Mouse (Mus musculus) gastrocnemius, postnatal 25 days (tissue): ENCODE measurements around the gene Fam172a. TPM values are rescaled to one million over a fixed set of nuclear protein-coding genes. Genes with fewer than 3 reads are reported as not detected.

ENCODE experiments used
- DNase-seq: peaks from one replicate; pipeline ENCODE4 v3.0.0; 2022
- total RNA-seq, 2 experiments: library from RNA; stranded (reverse); gene quantifications; 1 replicate in 1 of 2; 2 replicates in 1 of 2; pipeline ENCODE4 v1.2.3; 2021

Gene Fam172a
- total RNA-seq, 2 experiments from 2014 or later = 6.4 to 7.8 TPM

DNA sequence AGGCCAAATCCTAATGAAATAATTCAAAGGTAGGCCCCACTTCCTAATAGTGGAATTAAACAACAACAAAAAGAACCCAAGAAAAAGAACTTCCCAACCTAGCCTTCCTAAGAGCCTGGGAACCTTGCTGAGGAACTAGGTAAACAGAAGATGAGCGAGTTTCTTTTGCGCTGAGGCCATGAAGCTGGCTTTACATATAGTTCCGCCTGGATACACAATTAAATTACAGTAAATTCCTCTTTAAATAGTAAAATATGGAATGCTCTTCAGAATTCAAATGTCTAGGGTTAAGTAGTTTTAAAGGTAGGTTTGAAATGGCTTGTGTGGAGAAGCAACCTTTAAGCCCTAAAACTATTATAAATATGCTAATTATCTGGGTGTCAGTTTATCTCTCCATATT lies 478.4 kb downstream of the Fam172a start:
- DNase-seq = no peak

DNA sequence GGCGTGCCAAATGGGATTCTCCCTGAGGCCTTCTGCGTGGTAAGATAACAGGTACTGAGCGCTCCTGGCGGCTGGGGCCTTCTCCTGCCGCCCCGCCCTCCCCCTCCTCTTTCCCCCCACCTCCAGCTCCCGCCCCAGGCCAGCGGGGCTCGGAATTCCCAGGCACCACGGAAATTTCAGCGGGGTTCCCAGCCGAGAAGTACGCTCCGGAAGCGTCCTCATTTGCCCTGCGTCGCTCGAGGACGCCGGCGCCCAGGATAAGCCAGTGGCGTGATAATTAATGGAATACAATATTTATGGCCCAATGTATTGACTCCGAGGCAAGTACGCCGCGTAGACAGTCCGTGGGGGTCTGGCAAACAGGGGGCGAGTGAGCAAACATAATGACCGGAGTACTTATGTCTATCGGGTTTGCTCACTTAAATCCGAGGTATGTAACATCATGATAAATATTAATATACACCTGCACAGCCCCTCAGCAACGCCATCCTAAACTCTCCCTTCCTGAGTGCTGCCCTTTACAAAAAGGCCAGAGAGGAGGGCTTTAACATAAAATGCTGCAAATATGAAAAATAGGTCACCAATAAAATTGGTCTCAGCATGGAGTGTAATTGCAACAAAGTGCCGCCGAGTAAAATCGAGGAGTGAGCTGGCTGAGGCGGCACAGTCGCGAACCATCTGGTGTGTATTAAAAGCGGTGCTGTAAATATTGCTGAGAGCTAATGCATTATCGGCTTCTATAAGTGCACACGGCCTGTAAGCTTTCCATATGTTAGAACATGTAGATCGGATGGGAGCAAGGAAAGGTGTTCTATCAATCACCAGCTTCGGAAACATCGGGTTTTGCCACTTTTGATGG lies 479.5 kb downstream of the Fam172a start:
- no peak for DNase-seq

DNA sequence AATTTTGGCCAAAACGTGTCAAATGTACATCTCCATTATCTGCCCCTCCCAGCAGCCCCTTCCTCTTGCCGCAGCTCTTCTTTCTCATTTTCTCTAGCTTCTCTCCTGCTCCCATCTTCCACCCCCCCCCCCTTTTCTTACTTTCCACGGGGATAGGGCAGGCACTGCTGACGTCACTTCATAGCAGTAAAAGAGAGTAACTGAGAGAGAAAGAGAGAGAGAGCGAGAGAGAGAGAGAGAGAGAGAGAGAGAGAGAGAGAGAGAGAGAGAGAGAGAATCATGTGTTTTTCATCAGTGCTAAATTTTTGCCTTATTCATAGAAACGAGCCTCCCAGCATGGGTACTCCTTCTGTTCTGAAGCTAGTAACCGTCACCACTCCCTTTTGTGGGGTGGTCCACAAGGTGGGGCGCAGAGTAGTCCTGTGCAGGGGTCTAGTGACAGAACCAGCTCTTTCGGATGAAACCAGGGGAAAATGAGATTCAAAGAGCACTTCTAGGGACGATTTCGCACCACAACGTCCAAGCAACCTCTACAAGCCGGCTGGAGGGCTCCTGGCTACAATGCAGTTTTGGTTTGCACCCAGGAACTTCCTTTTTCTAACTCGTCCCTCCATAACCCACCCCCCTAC lies 480.2 kb downstream of the Fam172a start:
- no peak for DNase-seq

DNA sequence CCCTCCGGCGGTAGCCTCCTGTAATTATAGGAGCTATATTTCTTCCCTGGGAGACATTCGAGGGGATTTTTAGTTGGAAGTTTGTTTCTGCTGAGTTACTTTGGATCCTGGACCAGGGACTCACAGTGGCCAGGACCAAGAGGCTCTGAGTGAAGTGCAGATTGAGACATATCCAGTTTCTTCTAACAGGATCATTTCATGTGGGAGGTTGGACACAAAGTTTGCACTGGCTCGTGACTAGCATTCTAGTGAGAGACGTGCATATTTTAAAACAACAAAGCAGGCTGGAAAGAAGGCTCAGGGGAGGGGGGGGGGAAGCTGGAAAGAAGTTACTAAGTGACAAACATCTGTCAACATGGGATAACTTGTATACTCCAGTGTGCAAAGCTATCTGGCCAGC lies 481.2 kb downstream of the Fam172a start:
- DNase-seq = no peak

DNA sequence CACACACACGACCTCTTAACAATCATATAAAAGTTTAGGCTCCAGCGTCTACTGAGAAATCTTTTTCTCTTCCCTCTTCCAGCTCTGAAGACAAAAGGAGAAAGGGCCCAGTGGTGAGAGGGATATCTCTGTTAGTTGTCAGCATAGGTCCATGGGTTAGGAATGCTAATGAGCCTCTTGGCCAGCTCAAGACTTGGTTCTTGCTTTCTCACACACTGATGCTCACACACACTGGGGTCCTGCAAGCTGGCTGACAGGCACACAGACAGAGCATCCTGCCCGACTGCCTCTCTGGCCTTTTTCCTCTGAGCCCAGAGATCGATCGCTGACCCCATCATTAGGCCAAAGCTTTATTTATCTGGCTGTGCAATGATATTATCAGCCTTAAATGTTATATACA lies 482.2 kb downstream of the Fam172a start:
- no peak for DNase-seq

DNA sequence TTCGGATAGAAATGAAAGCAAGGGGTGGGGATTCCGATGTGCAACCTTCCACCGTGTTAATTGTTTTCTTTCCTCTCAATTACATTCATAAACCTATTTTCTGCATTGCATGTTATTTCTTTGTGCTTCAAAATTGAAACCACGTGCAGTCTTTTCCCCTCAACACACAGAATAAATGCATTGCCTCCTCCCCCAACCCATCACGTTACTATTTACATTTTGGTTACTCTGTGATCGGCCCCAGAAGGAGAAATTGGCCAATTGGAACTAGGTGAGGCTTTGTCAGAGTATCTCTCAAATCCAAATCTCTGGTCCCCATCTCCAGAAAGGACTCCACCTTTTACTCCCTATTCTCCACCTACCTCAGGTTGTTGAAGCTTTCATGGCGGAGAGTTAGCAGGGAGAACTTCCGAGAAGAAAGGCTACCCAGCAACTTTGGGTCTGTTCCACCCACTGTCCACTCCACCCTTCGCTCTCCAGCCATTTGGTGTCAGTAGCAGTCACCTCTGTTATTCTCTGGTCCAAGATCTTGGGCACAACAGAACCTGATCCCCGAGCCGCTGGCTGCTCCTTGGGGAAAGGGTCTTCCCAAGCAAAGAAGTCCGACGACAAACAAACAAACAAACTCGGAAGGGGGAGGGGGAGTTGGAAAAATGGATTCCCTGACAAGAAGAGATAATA lies 483.1 kb downstream of the Fam172a start:
- no peak for DNase-seq

DNA sequence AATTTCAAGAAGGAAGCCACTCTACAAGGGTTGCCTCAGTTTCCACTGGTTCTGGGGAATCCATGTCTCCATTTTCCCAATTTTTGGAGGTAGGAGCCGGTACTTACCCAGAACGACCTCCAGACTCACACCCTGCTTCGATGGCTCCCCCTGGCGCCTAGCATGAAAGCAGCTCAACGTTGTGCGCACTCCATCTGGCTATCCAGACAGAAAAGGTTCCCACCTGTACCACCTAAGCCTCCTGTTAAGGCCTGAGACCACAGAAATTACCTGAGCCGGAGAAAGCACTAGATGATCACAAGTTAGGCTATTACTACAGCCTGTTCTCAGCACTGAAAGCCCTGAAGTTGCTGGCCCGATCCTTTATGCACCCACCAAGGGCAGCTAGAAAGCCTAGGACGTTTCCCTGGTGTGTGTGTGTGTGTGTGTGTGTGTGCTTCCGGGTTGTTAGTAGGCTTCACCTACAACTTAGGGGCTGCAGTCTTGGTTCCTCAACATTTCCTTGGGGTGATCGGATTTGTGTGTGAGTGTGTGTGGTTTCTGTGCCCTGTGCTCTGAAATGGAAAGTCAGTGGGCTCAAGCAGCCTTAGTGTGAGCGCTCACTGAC lies 484.6 kb downstream of the Fam172a start:
- no peak for DNase-seq

DNA sequence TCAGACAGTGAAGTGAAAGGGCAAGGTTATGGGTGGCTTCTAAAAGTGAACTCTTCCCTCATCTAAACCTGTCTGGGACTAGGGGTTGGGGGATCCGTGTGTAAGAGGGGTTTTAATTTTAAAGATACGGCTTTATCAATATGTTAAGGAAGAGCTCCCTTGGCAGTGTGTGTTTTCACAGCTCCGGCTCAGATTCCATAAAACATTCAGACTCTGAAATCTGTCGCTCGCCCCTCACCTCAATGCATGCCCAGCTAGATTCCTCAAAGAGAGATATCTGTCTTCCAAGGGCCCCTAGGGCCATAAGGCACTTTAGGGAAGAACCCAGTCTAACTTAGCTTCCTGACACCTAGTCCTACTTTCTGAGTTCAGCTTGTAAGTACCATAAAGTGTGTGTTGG lies 486.0 kb downstream of the Fam172a start:
- DNase-seq = no peak

DNA sequence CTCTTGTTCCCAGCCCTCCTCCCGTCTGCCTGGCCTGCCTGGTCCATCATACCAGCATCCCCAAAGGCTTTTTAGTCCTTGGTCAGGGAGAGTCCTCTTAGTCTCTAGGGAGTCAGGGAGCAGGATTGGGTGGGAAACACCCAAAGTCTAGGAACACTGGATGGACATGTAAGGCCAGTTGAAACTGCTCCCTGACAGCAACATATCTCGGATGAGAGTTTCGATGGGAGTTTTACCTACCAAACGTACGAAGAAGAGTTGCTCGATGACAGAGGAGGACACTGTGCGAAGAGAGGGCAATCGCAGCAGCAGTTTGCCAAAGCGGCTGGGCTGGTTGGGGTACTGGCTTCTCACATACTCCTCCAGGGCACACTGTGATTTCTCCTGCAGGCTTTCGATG lies 487.8 kb downstream of the Fam172a start:
- DNase-seq = no peak

DNA sequence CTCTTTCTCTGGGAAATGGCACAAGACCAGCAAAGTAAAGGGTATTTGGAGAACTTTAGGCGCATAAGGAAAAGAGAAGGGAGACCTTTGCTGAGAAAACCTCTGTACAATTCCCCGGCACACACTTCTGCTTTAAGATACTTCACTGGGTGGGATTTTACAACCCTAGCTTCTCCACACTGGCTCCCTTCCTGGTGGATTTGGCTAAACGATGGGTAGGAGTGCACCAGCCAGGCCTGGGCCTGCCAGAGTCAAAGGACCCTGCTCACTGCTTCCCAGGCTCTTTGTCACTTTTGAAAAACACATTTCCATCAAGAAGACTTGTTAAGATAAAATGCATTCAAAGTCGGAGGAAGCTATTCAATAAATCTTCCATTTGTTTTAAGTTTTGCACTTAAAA lies 491.4 kb downstream of the Fam172a start:
- no peak for DNase-seq

DNA sequence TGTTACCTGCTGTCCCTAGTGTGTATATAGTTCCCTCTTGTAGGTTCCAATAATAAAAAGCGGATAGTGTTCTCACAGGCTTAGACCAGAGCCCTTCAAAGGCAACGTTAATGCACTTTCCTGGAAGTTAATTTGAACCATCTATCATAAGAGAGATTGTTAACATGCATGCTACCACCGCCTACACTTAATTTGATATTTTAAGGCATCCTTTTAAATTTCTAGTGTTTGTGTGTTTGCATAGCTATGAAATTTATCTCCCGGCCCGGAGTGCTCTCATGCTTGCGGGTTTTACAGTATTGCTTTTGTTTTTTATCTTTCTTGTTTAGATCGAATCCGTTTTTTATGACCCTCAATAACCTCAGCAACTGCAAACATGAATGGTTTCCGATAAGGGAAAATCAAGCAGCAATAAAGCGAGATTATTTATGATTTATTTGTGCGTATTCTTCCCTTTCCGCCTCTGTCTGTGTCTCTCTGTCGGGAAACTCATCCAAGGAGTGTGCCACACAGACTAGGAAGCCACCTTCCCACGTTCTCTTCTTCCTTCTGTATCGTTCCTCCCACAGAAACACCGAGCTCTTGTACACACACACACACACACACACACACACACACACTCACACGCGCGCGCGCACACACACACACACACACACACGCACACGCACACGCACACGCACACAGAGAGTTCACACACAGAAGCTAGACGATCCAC lies 492.5 kb downstream of the Fam172a start:
- DNase-seq = no peak

DNA sequence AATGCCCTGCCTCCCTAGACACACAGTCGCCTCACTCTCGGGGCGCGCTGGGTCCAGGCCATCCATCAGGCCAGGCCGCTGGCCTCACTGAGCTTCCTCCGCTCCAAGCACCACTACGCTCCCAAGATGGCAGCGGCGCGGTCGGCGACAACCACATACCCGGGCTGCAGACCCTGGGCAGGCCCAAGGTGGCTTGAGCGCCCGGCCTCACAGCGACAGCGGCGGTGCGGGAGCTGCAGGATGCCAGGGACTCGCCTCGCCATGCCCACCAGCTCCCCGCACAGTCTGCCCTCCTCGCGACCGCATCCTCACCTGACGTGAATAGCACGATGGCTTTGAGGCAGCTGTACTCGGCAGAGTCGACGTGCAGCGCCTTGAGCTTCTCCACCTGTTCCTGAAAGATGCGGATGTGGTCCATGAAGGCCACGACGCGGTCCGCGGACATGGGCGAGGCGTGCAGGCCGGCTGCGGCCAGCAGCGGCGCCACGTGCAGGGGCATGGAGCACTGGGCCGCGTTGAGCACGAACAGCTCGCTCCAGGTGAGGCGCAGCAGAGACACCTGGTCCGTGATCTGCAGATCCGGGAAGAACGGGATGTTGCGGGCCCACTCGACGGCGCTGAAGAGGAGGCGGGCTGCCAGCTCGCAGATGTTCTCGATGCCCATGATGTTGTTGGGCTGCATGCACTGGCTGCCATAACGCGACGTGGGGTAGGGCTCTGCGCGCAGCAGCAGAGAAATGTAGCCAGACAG lies 493.2 kb downstream of the Fam172a start:
- DNase-seq = no peak

DNA sequence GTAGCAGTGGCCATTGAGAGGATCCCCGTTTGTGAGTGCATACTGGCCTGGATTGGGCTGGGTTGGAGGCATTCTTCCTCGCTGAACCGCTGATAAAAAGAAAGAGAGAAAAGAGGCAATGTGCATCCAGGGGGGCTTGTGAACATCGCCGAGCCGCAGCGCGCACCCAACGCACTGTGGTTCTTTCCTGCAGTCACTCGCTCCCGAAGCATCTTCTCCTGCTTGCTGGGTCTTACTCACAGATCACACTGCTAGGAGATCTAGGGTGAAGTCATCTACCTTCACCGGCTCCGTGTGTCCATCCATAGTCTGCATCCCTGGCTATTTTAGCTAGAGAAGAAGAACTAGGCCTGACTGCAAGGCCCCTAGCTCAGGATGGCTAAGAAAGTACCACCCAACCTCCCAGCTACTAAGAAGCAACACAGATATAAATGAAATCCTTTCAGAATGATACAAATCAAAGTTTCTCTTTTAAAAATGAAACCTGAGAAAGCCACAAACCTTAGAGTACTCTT lies 493.8 kb downstream of the Fam172a start:
- no peak for DNase-seq

DNA sequence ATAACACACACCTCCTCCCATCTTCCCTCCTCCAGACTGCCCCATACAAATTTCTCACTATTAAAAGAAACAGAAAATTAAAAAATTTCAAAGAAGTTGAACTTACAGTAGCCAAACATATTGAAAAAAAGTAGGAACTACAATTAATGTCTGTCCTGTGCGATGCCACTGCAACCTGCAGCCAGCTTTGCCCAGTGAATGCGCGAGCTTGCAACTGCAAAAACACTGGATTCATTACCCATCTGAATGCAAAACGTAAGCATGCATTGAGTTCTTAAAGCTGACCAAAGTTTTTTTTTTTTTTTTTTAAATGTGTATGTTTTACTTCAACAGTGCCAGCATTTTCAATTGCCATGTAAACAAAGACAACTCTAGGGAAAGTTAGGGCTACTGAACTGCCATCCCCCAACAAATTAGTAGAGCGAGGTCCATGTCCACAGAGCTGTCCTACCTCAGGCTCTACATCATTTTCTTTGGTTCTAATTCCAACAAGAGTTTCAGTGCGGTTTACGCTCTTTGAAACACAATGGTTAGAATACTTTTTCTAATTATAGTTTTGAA lies 494.5 kb downstream of the Fam172a start:
- DNase-seq = no peak

DNA sequence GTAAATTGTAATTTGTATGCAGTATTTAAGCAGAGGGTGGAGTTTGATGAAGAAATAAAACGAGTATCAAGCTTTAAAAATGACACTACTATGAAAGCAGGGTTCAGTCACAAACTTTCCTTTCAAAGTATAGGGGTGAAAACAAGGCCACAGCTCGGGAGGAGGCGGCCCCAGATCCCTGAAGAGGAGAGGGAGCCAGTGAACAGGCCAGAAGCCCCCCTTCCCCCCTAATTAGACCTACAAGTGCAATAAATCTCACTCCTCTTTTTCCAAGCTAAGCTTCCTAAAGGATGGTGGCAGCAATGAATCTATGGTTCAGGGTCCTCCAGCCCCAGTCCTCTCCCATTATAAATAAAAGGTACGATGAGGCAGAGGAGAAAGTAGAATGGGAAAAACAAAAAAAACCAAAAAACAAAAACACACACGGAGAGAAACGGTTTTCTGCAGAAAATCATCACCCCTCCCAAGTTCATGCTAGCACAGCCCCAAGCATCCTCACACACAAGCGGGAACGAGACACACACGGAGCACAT lies 495.5 kb downstream of the Fam172a start:
- DNase-seq = no peak

DNA sequence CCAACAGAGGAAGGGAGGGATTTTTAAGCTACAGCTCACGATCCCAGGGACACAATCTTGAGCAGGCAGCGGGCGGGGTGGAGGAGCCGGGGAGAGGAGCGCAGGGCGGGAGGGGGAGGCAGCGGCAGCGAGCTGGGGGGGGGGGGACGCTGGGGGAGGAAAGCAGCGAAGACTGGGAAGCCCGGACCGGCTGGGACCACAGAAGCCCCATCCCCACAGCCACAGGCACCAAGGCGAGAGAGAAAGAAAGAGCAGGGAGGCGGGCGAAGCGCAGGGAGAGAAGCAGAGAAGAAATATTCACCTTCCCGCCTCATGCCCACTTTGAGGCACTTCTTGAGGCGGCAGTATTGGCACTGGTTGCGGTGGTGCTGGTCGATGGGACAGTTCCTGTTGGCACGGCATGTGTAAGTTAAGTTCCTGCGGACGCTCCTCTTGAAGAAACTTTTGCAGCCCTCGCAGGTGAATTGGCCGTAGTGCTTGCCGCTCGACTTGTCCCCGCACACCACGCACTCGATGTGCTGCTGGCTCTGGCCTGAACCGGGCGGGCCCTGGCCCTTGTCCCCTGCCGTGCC lies 496.1 kb downstream of the Fam172a start:
- no peak for DNase-seq

DNA sequence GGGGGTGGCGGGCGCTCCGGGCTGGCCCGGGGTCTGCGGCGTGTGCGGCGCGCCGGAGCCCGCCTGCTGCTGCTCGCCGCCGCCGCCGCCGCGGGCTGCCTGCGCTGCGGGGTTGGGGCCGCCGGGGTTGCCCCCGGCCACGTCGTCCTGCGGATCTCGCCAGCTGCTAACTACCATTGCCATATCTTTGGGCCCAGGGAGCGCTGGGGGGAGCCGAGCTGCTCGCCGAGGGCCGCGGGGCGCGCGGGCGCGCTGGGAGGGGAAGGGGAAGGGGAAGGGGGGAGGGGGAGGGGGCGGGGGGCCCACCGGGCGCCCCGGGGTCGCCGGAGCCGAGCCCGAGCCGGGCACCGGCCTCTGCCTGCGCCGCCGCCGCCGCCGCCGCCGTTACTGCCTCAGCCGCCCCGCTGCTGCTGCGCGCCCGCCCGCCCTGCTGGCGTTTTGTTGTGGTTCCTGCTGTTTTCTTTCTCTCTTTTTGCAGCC lies 496.6 kb downstream of the Fam172a start:
- DNase-seq = no peak

DNA sequence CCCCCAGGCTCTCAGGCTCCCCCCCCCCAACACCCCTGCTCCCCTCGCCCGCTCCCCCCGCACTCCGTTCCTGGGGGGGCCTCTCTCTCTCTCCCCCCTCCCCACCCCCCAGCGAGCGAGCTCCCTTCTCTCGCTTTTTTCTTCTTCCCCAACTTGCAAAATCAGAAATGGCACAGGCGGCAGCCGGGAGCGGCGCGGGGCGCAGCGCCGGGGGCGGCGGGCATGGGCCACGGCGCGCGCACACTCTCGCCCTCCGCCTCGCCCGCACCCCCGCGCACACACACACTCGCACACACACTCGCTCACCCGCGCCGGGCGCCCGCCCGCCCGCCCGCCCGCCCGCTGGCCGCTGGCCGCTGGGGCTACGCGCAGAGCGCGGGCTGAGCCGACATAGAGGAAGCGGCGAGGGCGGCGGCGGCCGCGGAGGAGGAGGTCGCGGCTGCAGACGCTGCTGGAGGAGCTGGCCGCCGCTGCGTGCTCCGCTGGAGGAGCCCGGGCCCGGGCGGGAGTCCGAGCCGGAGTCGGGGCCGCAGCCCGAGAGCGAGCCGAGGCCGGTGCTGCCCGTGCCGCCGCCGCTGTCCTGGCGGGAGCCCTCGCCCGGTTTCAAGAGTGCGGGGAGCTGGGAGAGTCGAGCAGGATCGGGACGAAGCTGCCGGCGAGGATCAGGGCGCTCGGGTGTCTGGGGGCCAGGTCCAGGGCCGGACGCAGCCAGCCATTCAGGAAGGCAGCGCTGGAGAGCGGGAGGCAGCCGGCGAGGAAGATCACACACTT lies 497.2 kb downstream of the Fam172a start:
- DNase-seq = peak; percentile 29

DNA sequence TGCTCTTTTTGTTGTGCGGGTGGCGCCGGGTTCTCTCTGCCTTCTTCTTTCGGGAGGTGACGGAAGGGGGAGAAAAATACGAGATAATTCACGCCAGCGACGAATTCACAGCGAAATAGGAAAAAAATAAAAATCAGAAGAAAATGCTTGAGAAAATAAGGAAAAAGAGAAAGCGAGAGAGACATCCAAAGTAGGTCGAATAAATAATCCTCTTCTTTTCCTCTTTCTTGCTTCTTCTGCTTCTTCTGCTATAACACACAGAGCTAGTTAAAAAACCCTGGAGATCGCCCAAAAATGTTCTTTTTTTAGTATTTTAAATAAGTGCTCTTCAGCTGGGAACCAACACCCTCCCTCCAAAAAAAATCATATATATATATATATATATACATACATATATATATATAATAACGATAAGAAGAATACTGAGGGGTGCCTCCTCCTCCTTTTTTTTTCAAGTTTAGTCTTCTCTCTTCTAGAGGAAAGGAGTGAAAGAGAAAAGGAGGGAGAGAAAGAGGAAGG lies 497.9 kb downstream of the Fam172a start, which contains the start of gene Nr2f1:
TSS of gene Nr2f1 (minus strand) at position 116 of the 519 bp plus-strand sequence.
- DNase-seq = no peak
